Mouse (Mus musculus): Measurements from ENCODE around the gene Tet2.

DNA sequence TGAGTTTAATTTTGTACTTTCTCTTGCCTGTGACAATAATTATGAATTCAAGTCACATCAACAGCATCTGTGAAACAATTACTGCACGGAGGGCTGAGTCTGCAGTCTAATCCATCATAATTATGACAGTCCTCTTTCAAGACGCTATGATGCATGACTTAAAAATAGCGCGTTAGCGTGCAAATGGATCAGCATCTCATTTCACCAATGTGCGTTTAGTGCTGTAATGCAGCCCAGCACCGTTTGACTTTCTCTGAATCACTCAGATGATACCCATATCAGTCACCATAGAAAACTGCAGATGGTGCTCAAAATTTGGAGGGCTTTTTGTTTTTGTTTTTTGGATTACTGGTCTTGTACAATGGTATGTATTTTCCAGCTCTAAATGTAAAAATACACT, 48.0 kb downstream of the Tet2 start:
- no peak for TF ChIP-seq CTCF (IDR thresholded peaks at IDR 0.05; ENCODE audit: low read depth)
- TF ChIP-seq EP300 (IDR thresholded peaks at IDR 0.05; ENCODE audit: low read depth) = no peak

All from liver, postnatal 0 days (tissue).